Mouse (Mus musculus) frontal cortex, postnatal 25 days (tissue): Measurements from ENCODE around the gene Pik3ap1.

Source experiments
- DNase-seq, 2 experiments: peaks; one replicate each; pipeline ENCODE4 v3.0.0; 2022; ENCODE audit warnings: low spot score in 2 of 2

Gene Pik3ap1

GRCm38 (mm10) chr19:41369557-41370460 is 15.1 kb downstream of the Pik3ap1 start:
- no peak for DNase-seq

- DNase-seq: no peak
Observed at GRCm38 (mm10) chr19:41366854-41367517, 17.9 kb downstream of the Pik3ap1 start.

- DNase-seq: no peak
Observed at GRCm38 (mm10) chr19:41366192-41366853, 18.6 kb downstream of the Pik3ap1 start.

GRCm38 (mm10) chr19:41365570-41365969 is 19.3 kb downstream of the Pik3ap1 start:
- no peak for DNase-seq

GRCm38 (mm10) chr19:41364509-41364908 is 20.4 kb downstream of the Pik3ap1 start:
- DNase-seq: no peak

- no peak for DNase-seq
Observed at GRCm38 (mm10) chr19:41362963-41363362, 21.9 kb downstream of the Pik3ap1 start.

- no peak for DNase-seq
Observed at GRCm38 (mm10) chr19:41360459-41360858, 24.4 kb downstream of the Pik3ap1 start.

GRCm38 (mm10) chr19:41354287-41354951 is 30.5 kb downstream of the Pik3ap1 start:
- DNase-seq: no peak

- no peak for DNase-seq
Observed at GRCm38 (mm10) chr19:41349624-41350023, 35.3 kb downstream of the Pik3ap1 start.

GRCm38 (mm10) chr19:41348161-41348560 is 36.7 kb downstream of the Pik3ap1 start:
- DNase-seq: no peak

GRCm38 (mm10) chr19:41347326-41347725 is 37.6 kb downstream of the Pik3ap1 start:
- DNase-seq: no peak

GRCm38 (mm10) chr19:41346099-41346850 is 38.6 kb downstream of the Pik3ap1 start:
- DNase-seq: no peak

GRCm38 (mm10) chr19:41345028-41345741 is 39.7 kb downstream of the Pik3ap1 start:
- no peak for DNase-seq

GRCm38 (mm10) chr19:41344666-41345027 is 40.3 kb downstream of the Pik3ap1 start:
- DNase-seq: no peak

- DNase-seq: no peak
Observed at GRCm38 (mm10) chr19:41342592-41343090, 42.3 kb downstream of the Pik3ap1 start.

GRCm38 (mm10) chr19:41341677-41342076 is 43.2 kb downstream of the Pik3ap1 start:
- no peak for DNase-seq

GRCm38 (mm10) chr19:41339020-41339836 is 45.7 kb downstream of the Pik3ap1 start:
- no peak for DNase-seq

- DNase-seq: no peak
Observed at GRCm38 (mm10) chr19:41338379-41338778, 46.5 kb downstream of the Pik3ap1 start.

- no peak for DNase-seq
Observed at GRCm38 (mm10) chr19:41335721-41336120, 49.2 kb downstream of the Pik3ap1 start.
